Mouse (Mus musculus): Measurements from ENCODE around the gene Maml2. TPM values are rescaled to one million over a fixed set of nuclear protein-coding genes. Genes with fewer than 3 reads are reported as not detected.

The Maml2 gene
- polyA plus RNA-seq, 1 experiment from 2014 or later, result 4.3 TPM

DNA sequence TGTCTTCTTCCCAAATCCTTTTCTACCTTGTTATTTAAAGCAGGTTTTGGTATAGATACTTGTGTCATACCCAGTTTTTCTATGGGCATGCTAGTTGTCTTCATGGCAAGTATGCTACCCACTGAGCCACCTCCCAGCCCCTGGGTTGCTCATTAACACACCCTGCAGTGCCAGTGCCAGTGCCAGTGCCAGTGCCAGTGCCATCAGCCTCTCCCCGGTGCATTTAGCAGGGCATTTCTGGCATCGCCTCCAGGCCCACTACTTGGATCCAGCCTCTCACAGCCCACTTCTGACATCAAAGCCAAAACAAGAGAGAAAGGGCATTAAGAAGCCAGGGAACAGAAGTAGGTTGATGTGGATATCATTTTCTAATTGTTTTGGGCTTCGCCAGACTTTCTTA is 133.9 kb downstream of the Maml2 start:
- WGBS, result 92% methylated on average over 3 of the region's 3 CpGs
- no peaks in the 10 kb centered on the region for H3K27me3 ChIP-seq (ENCODE audit: control insufficient read depth, insufficient read depth, low read length)

GRCm38 (mm10) chr9:13433501-13434090 is 135.8 kb downstream of the Maml2 start:
- Histone ChIP-seq H3K4me3 (ENCODE audit: low read depth, low read length) (no peak overlapping the region), H3K27ac (replicated peaks) (no peak overlapping the region), H3K4me2 (replicated peaks; ENCODE audit: low read depth) (no peak overlapping the region), H3K27me3 (ENCODE audit: control insufficient read depth, insufficient read depth, low read length) (no peaks in the 10 kb centered on the region), H3K36me3 (ENCODE audit: control insufficient read depth, insufficient read depth, low read length) (no peaks in the 10 kb centered on the region), H3K9me3 (ENCODE audit: control insufficient read depth, low read length) (no peaks in the 10 kb centered on the region), H3K4me1 (replicated peaks; ENCODE audit: control insufficient read depth, insufficient read depth) (no peaks in the 10 kb centered on the region), H3K9ac (ENCODE audit: low read length) (no peak overlapping the region)
- 65% methylated on average over 6 of the region's 6 CpGs for WGBS
- DNase-seq (ENCODE audit: low spot score) (no peak), ATAC-seq (ENCODE audit: low FRiP score, low TSS enrichment) (no peak)
- TF ChIP-seq CTCF (IDR thresholded peaks at IDR 0.05; ENCODE audit: low read depth), result no peak
- TF ChIP-seq EP300 (optimal IDR thresholded peaks at IDR 0.05), result no peak

More for the DNA sequence above, 133.9 kb downstream of the Maml2 start:
- DNase-seq (ENCODE audit: low spot score) (no peak), ATAC-seq (ENCODE audit: low FRiP score, low TSS enrichment) (no peak)
- Histone ChIP-seq H3K9ac (ENCODE audit: low read length) (no peak overlapping the region), H3K36me3 (ENCODE audit: control insufficient read depth, insufficient read depth, low read length) (no peaks in the 10 kb centered on the region), H3K4me3 (ENCODE audit: low read depth, low read length) (no peak overlapping the region), H3K27ac (replicated peaks) (no peak overlapping the region), H3K9me3 (ENCODE audit: control insufficient read depth, low read length) (no peaks in the 10 kb centered on the region), H3K4me2 (replicated peaks; ENCODE audit: low read depth) (no peak overlapping the region), H3K4me1 (replicated peaks; ENCODE audit: control insufficient read depth, insufficient read depth) (no peaks in the 10 kb centered on the region)
- TF ChIP-seq CTCF (IDR thresholded peaks at IDR 0.05; ENCODE audit: low read depth), result no peak
- TF ChIP-seq EP300 (optimal IDR thresholded peaks at IDR 0.05), result no peak

- TF ChIP-seq EP300 (optimal IDR thresholded peaks at IDR 0.05) (no peak), CTCF (IDR thresholded peaks at IDR 0.05; ENCODE audit: low read depth) (no peak)
- no peak for DNase-seq (ENCODE audit: low spot score)
- H3K27ac ChIP-seq (replicated peaks), result no peak overlapping the region
- H3K9ac ChIP-seq (ENCODE audit: low read length), result no peak overlapping the region
- H3K4me3 ChIP-seq (ENCODE audit: low read depth, low read length), result no peak overlapping the region
- H3K9me3 ChIP-seq (ENCODE audit: control insufficient read depth, low read length), result no peaks in the 10 kb centered on the region
- H3K36me3 ChIP-seq (ENCODE audit: control insufficient read depth, insufficient read depth, low read length), result no peaks in the 10 kb centered on the region
- WGBS, result 81% methylated on average over 6 of the region's 6 CpGs
- H3K4me2 ChIP-seq (replicated peaks; ENCODE audit: low read depth), result no peak overlapping the region
- ATAC-seq (ENCODE audit: low FRiP score, low TSS enrichment), result no peak
- H3K4me1 ChIP-seq (replicated peaks; ENCODE audit: control insufficient read depth, insufficient read depth), result 0 out of 2 replicates have a peak, but pooled peaks cover 2% of the 10 kb centered on the region
- no peaks in the 10 kb centered on the region for H3K27me3 ChIP-seq (ENCODE audit: control insufficient read depth, insufficient read depth, low read length)
These were observed 143.2 kb downstream of the Maml2 start for GRCm38 (mm10) chr9:13440911-13441310.

DNA sequence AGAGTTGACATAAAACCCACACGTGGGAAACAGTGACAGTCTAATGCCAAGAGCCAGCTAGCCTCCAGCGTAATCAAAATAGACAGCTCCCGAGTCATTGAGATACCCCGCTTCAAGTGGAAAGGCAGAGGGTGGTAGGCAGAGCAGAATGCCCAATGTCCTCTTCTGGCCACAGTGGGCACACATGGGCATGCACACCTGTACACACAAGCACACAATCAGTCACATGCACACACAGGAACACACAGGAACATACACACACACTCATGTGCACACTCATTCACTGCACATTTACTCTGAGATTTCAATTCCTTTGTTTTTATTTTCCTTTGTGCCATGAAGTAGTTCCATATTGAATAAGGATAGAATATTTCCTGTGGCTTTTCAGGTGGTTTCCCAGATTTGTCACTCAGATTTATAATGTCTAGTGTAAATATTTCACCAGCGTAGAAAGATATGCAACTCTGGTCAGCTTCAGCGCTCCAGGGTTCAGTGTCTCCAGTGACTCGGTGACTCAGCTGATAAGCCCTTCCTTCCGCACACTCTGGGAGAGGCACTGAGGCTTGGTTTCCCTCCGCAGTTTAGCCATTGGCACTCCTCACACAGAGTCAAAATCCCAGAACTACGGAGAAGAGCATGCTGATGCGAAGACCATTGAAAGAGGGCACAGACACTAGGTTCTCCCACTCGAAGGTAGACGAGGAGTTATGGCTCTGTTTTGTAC is 144.4 kb downstream of the Maml2 start:
- TF ChIP-seq CTCF (IDR thresholded peaks at IDR 0.05; ENCODE audit: low read depth) (no peak), EP300 (optimal IDR thresholded peaks at IDR 0.05) (no peak)
- H3K27me3 ChIP-seq (ENCODE audit: control insufficient read depth, insufficient read depth, low read length), result no peaks in the 10 kb centered on the region
- no peak overlapping the region for H3K27ac ChIP-seq (replicated peaks)
- no peak overlapping the region for H3K4me3 ChIP-seq (ENCODE audit: low read depth, low read length)
- no peaks in the 10 kb centered on the region for H3K36me3 ChIP-seq (ENCODE audit: control insufficient read depth, insufficient read depth, low read length)
- no peaks in the 10 kb centered on the region for H3K9me3 ChIP-seq (ENCODE audit: control insufficient read depth, low read length)
- 0 out of 2 replicates have a peak, but pooled peaks cover 2% of the 10 kb centered on the region for H3K4me1 ChIP-seq (replicated peaks; ENCODE audit: control insufficient read depth, insufficient read depth)
- no peak overlapping the region for H3K9ac ChIP-seq (ENCODE audit: low read length)
- 53% methylated on average over 13 of the region's 13 CpGs for WGBS
- peak; percentile 50 for DNase-seq (ENCODE audit: low spot score)
- peak; percentile 95 for ATAC-seq (ENCODE audit: low FRiP score, low TSS enrichment)
- no peak overlapping the region for H3K4me2 ChIP-seq (replicated peaks; ENCODE audit: low read depth)

- H3K4me3 ChIP-seq (ENCODE audit: low read depth, low read length), result no peak overlapping the region
- no peak overlapping the region for H3K4me2 ChIP-seq (replicated peaks; ENCODE audit: low read depth)
- no peaks in the 10 kb centered on the region for H3K36me3 ChIP-seq (ENCODE audit: control insufficient read depth, insufficient read depth, low read length)
- ATAC-seq (ENCODE audit: low FRiP score, low TSS enrichment) (no peak), DNase-seq (ENCODE audit: low spot score) (no peak)
- WGBS, result 33% methylated on average over 1 of the region's 1 CpGs
- no peak overlapping the region for H3K27ac ChIP-seq (replicated peaks)
- 0 out of 2 replicates have a peak, but pooled peaks cover 2% of the 10 kb centered on the region for H3K4me1 ChIP-seq (replicated peaks; ENCODE audit: control insufficient read depth, insufficient read depth)
- no peaks in the 10 kb centered on the region for H3K9me3 ChIP-seq (ENCODE audit: control insufficient read depth, low read length)
- H3K27me3 ChIP-seq (ENCODE audit: control insufficient read depth, insufficient read depth, low read length), result no peaks in the 10 kb centered on the region
- TF ChIP-seq CTCF (IDR thresholded peaks at IDR 0.05; ENCODE audit: low read depth) (no peak), EP300 (optimal IDR thresholded peaks at IDR 0.05) (no peak)
- H3K9ac ChIP-seq (ENCODE audit: low read length), result no peak overlapping the region
These were observed 145.9 kb downstream of the Maml2 start for GRCm38 (mm10) chr9:13443484-13444211.

Measured in stomach, postnatal 0 days (tissue).